Mouse (Mus musculus) granulocyte monocyte progenitor cell, adult 5-6 weeks (primary cell): ENCODE results near the gene Mcee. TPM values are rescaled to one million over a fixed set of nuclear protein-coding genes. Genes with fewer than 3 reads are reported as not detected.
A peak's percentile ranks its signal among the peaks of the same experiment; 100 is the strongest.

ENCODE experiments used
- ATAC-seq: replicated peaks from 2 replicates; pipeline ENCODE4 v1.8.0; 2016; ENCODE audit warnings: mild to moderate bottlenecking, moderate TSS enrichment, inconsistent platforms; ENCODE audit not compliant: poor library complexity, severe bottlenecking
- total RNA-seq, 2 experiments: library from RNA; stranded (forward) in 1 of 2; stranded (reverse) in 1 of 2; fragments of 200-712, 200-1000 nt in 1 of 2; fragments of >200 nt in 1 of 2; fragmentation: Nextera tagmentation in 1 of 2; gene quantifications; 2 replicates each; pipeline ENCODE4 v1.2.3; 2014 to 2017

Mcee gene
- total RNA-seq, 2 experiments from 2014 or later, result 66.0 to 123 TPM

DNA sequence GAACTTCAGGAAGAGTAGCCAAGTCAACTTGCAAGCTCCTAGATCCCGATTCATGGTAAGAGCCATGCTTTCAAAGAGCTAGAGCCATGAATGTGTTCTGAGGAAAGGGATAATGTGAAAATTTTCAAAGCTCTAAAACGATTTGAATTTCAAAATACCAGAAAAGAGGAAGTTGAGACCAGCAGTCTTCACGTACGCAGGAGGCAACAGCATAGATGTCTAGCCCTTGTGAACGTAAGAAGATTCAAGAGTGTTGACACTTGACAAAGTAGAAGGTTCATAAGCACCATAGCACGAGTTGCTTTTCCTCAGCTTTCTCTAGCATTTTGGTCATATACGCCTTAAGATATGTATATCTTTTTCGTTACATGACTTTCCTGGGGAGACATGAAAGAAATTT, 11.6 kb downstream of the Mcee start:
- ATAC-seq, result peak; percentile 79

- no peak for ATAC-seq
Measured at GRCm38 (mm10) chr7:64424861-64425260, 32.5 kb downstream of the Mcee start.

DNA sequence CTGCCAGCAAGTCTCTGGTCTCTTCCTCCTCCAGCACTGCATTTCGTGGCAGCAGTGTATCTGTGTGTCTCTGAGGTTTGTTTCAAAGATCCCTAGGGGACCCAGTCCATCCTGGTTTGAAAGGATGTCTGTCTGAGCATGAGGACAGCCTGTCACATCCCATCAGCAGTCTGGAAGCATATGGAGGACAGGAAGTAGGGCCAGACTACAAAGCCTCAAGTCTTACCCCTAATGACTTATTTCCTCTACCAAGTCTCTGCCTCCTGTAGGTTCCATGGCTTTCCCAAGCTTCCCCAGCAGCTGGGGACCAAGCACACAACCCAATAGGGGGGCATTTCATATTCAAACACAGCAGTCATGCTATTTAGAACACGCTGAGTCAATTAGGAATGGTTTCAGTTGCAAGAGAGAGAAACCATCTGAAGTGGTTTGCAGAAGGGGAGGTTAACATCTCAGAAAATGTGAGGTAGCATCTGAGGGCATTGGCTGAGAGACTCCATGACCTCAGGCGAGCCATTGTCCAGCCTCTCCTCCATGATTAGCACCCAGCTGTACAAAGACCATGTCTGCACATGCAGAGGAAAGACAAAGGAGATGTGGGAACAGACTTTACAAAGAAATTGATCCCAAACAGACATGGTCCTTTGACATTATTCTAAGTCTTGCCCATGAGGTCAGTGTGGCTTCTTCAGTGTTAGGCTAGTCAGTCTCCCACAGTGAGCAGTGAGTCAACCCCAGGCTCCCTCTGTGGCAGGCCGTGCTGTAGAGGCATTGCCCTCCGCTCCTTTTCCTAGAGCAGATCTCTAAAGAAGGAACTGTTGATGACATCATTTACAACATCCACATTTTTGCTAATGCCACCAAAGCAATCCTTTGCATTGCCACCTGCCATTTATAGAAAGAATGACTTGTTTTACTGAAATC, 47.5 kb downstream of the Mcee start:
- ATAC-seq, result no peak

DNA sequence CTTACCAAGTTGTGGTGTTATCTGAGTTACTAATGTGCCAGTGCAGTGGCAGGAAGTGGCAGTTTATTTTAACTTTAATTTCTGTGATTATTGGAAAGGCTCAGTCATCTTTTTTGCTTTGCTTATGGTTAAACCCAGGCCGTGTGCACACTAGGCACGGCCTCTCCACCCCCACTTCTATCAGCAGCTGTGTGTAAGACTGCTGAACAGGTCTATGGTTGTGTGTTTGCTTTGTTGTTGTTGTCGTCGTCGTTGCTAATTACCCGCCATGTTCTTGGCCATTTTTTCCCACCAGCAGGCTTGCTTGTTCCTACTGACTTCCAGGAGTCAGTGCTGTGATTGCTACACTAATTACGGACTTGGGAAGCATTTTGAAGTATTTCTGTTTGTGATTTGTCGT, 48.1 kb downstream of the Mcee start:
- ATAC-seq, result no peak

GRCm38 (mm10) chr7:64450631-64451030, 58.2 kb downstream of the Mcee start:
- ATAC-seq, result no peak

DNA sequence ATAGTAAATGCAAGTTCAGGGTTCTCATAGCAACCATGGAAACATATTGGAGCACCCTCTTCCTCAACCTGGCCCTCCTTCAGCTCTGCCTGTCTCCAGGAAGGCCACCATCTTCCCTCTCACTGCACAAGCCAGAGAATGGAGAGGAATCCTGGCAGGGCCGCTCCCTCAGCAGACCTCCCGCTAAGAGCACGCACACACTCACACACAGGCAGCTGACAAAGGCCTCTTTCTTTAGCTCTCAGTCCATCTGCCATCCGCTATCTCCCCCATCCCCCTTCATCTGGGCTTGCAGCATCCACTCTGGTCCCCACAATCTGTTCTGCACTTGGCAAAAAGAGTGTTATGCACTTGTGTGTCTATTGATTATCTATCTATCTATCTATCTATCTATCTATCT, 59.0 kb downstream of the Mcee start:
- ATAC-seq, result no peak

GRCm38 (mm10) chr7:64451861-64452382, 59.5 kb downstream of the Mcee start:
- no peak for ATAC-seq

GRCm38 (mm10) chr7:64452471-64453222, 60.2 kb downstream of the Mcee start:
- no peak for ATAC-seq

DNA sequence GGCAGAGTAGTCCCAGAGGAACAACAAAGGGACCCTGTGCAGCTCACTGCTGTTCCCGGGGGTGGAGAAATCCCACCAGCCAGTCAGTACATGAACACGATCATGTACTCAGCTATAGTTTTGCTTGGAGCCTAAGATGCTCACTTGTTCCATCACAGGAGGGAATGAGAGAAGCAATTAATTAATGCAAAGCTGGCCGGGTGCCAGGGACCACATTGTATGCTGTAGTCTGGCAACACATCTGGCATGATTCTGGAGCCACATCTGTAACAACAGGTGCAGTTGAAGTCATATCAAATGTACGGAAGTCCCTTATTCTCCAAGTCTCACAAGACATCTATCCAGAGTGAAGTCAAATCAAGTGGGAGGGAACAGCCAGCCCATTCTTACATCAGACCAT, 63.8 kb downstream of the Mcee start:
- no peak for ATAC-seq

DNA sequence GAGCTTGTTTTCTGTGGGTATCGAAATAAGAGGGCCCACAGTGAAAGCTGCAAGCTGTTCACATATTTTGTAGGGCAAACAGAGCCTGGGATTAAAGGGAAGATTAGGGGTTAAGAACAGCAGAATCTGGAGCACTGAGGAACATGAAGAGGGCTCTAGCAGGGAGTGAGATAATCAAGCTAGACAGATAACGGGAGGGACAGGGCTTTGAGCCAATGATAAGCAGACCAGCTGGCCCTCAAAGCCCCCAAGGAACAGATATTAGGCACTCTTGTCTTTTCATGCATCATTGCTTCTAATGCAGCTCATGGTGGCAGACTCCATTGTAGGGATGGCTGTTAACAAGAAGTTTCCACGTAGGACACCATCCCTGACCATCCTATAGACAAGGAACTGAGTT, 64.3 kb downstream of the Mcee start:
- no peak for ATAC-seq

- no peak for ATAC-seq
Measured at GRCm38 (mm10) chr7:64457811-64458210, 65.4 kb downstream of the Mcee start.

Other genes starting within 250 kb of the Mcee start
- gene Trpm1, start 238.8 kb upstream of the Mcee start, total RNA-seq (2014; fragmentation: Nextera tagmentation), result not detected in 2 replicates
- not detected in 2 replicates for gene Trpm1, start 238.8 kb upstream of the Mcee start, total RNA-seq (2017)
- 3.5 and 7.8 TPM in 2 replicates for gene Mtmr10, start 105.0 kb upstream of the Mcee start, total RNA-seq (2014; fragmentation: Nextera tagmentation)
- 3.5 and 4.5 TPM in 2 replicates for gene Mtmr10, start 105.0 kb upstream of the Mcee start, total RNA-seq (2017)
- 0.75 and 1.4 TPM in 2 replicates for gene Fan1, start 18.5 kb upstream of the Mcee start, total RNA-seq (2014; fragmentation: Nextera tagmentation)
- 4.5 and 6.0 TPM in 2 replicates for gene Fan1, start 18.5 kb upstream of the Mcee start, total RNA-seq (2017)
- gene Mphosph10, start 339 bp upstream of the Mcee start, total RNA-seq (2014; fragmentation: Nextera tagmentation), result 78.0 and 81.1 TPM in 2 replicates
- 153 and 161 TPM in 2 replicates for gene Mphosph10, start 339 bp upstream of the Mcee start, total RNA-seq (2017)
- not detected in 2 replicates for gene Apba2, start 109.1 kb downstream of the Mcee start, total RNA-seq (2014; fragmentation: Nextera tagmentation)
- not detected in 2 replicates for gene Apba2, start 109.1 kb downstream of the Mcee start, total RNA-seq (2017)